13 mouse cellular contexts compared by ENCODE assay signal in genomic region chr4:151752551-151752950, GRCm38 (mm10).
DNase-seq lines count a peak whose midpoint lies in the region; ATAC-seq and TF ChIP-seq lines count a peak whose summit lies in the region.
"Had no signal": no experiment of that assay in that cellular context is flagged by ENCODE, and none has a peak within 500 bp of the region (broad histone marks: within the 10 kb centered on the region; RNA-seq: fewer than 3 reads in every experiment).

No protein-coding gene starts in this region.

- H3K9ac ChIP-seq in hindbrain, embryonic 13.5 days, result no peak overlapping the region
- no peak overlapping the region for H3K9ac ChIP-seq in hindbrain, embryonic 14.5 days
- no peak overlapping the region for H3K9ac ChIP-seq in neural tube, embryonic 15.5 days (replicated peaks)
- H3K9ac ChIP-seq: embryonic facial prominence, embryonic 13.5 days; heart, embryonic 12.5 days had no signal

- H3K27ac ChIP-seq in cerebellum, adult 2 months (ENCODE audit: insufficient read depth, low read length), result no peak overlapping the region
- H3K27ac ChIP-seq in hindbrain, embryonic 13.5 days, result peak overlapping the region; percentile 14
- no peak overlapping the region for H3K27ac ChIP-seq in hindbrain, embryonic 14.5 days
- 0 out of 2 replicates have a peak overlapping the region, but pooled peaks have one; percentile 13 for H3K27ac ChIP-seq in neural tube, embryonic 15.5 days (replicated peaks)
- H3K27ac ChIP-seq: embryonic facial prominence, embryonic 13.5 days; forebrain, embryonic 10.5 days had no signal

- H3K9me3 ChIP-seq in hindbrain, embryonic 13.5 days, result no peaks in the 10 kb centered on the region
- H3K9me3 ChIP-seq in hindbrain, embryonic 14.5 days (ENCODE audit: control insufficient read depth, low read length), result no peaks in the 10 kb centered on the region
- H3K9me3 ChIP-seq in neural tube, embryonic 15.5 days (replicated peaks), result no peaks in the 10 kb centered on the region
- H3K9me3 ChIP-seq: embryonic facial prominence, embryonic 13.5 days; forebrain, embryonic 10.5 days; heart, embryonic 12.5 days had no signal

- no peak overlapping the region for H3K4me2 ChIP-seq in hindbrain, embryonic 13.5 days
- H3K4me2 ChIP-seq in hindbrain, embryonic 14.5 days (replicated peaks), result no peak overlapping the region
- no peak overlapping the region for H3K4me2 ChIP-seq in neural tube, embryonic 15.5 days
- H3K4me2 ChIP-seq: embryonic facial prominence, embryonic 13.5 days; heart, embryonic 12.5 days had no signal

- no peak overlapping the region for H3K4me3 ChIP-seq in cerebellum, adult 2 months (replicated peaks; ENCODE audit: insufficient read depth, low read depth, low read length)
- no peak overlapping the region for H3K4me3 ChIP-seq in hindbrain, embryonic 13.5 days
- no peak overlapping the region for H3K4me3 ChIP-seq in hindbrain, embryonic 14.5 days (replicated peaks; ENCODE audit: low read length)
- H3K4me3 ChIP-seq in neural tube, embryonic 15.5 days (replicated peaks), result no peak overlapping the region
- H3K4me3 ChIP-seq: embryonic facial prominence, embryonic 13.5 days; forebrain, embryonic 10.5 days; heart, embryonic 12.5 days had no signal

- WGBS in cerebellum, adult 2 months, result 53% methylated on average over 7 of the region's 7 CpGs
- 62% methylated on average over 7 of the region's 7 CpGs for WGBS in hindbrain, embryonic 13.5 days
- 53% methylated on average over 7 of the region's 7 CpGs for WGBS in hindbrain, embryonic 14.5 days
- 52% methylated on average over 7 of the region's 7 CpGs for WGBS in neural tube, embryonic 15.5 days

- peak; percentile 27 for DNase-seq in cerebellum, adult 9-11 months
- DNase-seq in cerebellum, adult 2 months, result no peak
- DNase-seq in hindbrain, embryonic 14.5 days (ENCODE audit: low spot score), result no peak
- no peak for DNase-seq in neural tube, embryonic 10.5 days (ENCODE audit: extremely low spot score, low spot score)
- no peak for DNase-seq in yolk sac, embryonic 10.5 days (ENCODE audit: low spot score)
- no peak for DNase-seq in natural killer cell, adult 2 months (ENCODE audit: low spot score in 2 of 2)
- DNase-seq: liver; right cerebral cortex, postnatal 4 days had no signal

- H3K4me1 ChIP-seq in cerebellum, adult 2 months (ENCODE audit: control insufficient read depth, insufficient read depth, low read length), result peaks cover 53% of the 10 kb centered on the region
- peaks cover 55% of the 10 kb centered on the region for H3K4me1 ChIP-seq in hindbrain, embryonic 13.5 days (replicated peaks)
- H3K4me1 ChIP-seq in hindbrain, embryonic 14.5 days (replicated peaks; ENCODE audit: control insufficient read depth, insufficient read depth, low read length), result peaks cover 26% of the 10 kb centered on the region
- H3K4me1 ChIP-seq in neural tube, embryonic 15.5 days, result peaks cover 56% of the 10 kb centered on the region

- H3K36me3 ChIP-seq in hindbrain, embryonic 13.5 days, result no peaks in the 10 kb centered on the region
- H3K36me3 ChIP-seq in hindbrain, embryonic 14.5 days (replicated peaks; ENCODE audit: control insufficient read depth, insufficient read depth), result no peaks in the 10 kb centered on the region
- no peaks in the 10 kb centered on the region for H3K36me3 ChIP-seq in neural tube, embryonic 15.5 days
- H3K36me3 ChIP-seq: embryonic facial prominence, embryonic 13.5 days; forebrain, embryonic 10.5 days; heart, embryonic 12.5 days had no signal

- ATAC-seq in hindbrain, embryonic 13.5 days (ENCODE audit: low FRiP score), result no peak
- no peak for ATAC-seq in hindbrain, embryonic 14.5 days (ENCODE audit: low FRiP score)
- ATAC-seq in neural tube, embryonic 15.5 days (ENCODE audit: low FRiP score), result no peak

- no peaks in the 10 kb centered on the region for H3K27me3 ChIP-seq in cerebellum, adult 2 months (ENCODE audit: control insufficient read depth, insufficient read depth, low read length)
- H3K27me3 ChIP-seq in hindbrain, embryonic 13.5 days, result no peaks in the 10 kb centered on the region
- no peaks in the 10 kb centered on the region for H3K27me3 ChIP-seq in hindbrain, embryonic 14.5 days (ENCODE audit: control insufficient read depth, insufficient read depth, low read length)
- no peaks in the 10 kb centered on the region for H3K27me3 ChIP-seq in neural tube, embryonic 15.5 days (replicated peaks)
- H3K27me3 ChIP-seq: embryonic facial prominence, embryonic 13.5 days; heart, embryonic 12.5 days had no signal

- no peak for TF ChIP-seq POLR2A in cerebellum, adult 2 months (IDR thresholded peaks at IDR 0.05; ENCODE audit: borderline replicate concordance, insufficient read depth, low read length)

- TF ChIP-seq CTCF in cerebellum, adult 2 months (IDR thresholded peaks at IDR 0.05; ENCODE audit: borderline replicate concordance, insufficient read depth, low read depth, low read length), result no peak

Comparison
In these comparisons a context has a peak if more than half of its experiments do, and no peak if none do; other contexts are left out.
1. H3K27ac ChIP-seq: peak in hindbrain, embryonic 13.5 days (single experiment) and neural tube, embryonic 15.5 days (single experiment); none in cerebellum, adult 2 months (single experiment) and hindbrain, embryonic 14.5 days (single experiment).